Mouse (Mus musculus) cerebellum, adult 2 months (tissue): ENCODE measurements around the gene Rabif. TPM values are rescaled to one million over a fixed set of nuclear protein-coding genes. Genes with fewer than 3 reads are reported as not detected.
A peak's percentile ranks its signal among the peaks of the same experiment; 100 is the strongest.

Experiments used
- DNase-seq, 2 experiments: peaks; one replicate each; pipeline ENCODE4 v3.0.0; 2021
- H3K27ac ChIP-seq: fragments of 200-500 bp; 2 replicates; pipeline ENCODE4 v1.5.1; 2012; ENCODE audit warnings: low read length, control low read depth, inconsistent platforms; ENCODE audit not compliant: insufficient read depth
- H3K27me3 ChIP-seq: fragments of 200-500 bp; 2 replicates; pipeline ENCODE4 v1.6.1; 2012; ENCODE audit warnings: inconsistent platforms, mild to moderate bottlenecking, low read length, moderate library complexity; ENCODE audit not compliant: control insufficient read depth, insufficient read depth
- H3K4me1 ChIP-seq: fragments of 200-500 bp; 2 replicates; pipeline ENCODE4 v1.6.1; 2011; ENCODE audit warnings: low read length; ENCODE audit not compliant: control insufficient read depth, insufficient read depth
- H3K4me3 ChIP-seq: fragments of 200-500 bp; replicated peaks from 2 replicates; pipeline ENCODE3; 2011; ENCODE audit warnings: mild to moderate bottlenecking, low read depth, low read length, control low read depth; ENCODE audit not compliant: insufficient read depth
- CTCF ChIP-seq: fragments of 200-500 bp; IDR thresholded peaks from 2 replicates; pipeline ENCODE4 v1.5.1; 2011; ENCODE audit warnings: low read depth, mild to moderate bottlenecking, control low read depth, low read length, moderate library complexity, borderline replicate concordance; ENCODE audit not compliant: insufficient read depth
- POLR2A ChIP-seq: fragments of 200-500 bp; IDR thresholded peaks from 2 replicates; pipeline ENCODE4 v1.6.1; 2011; ENCODE audit warnings: low read length, control low read depth, borderline replicate concordance; ENCODE audit not compliant: insufficient read depth
- WGBS: fragments of 180-500 bp; shearing (Covaris S2); methylation state at CpG from one replicate; pipeline ENCODE4 v1.1.7; 2018; 5-methylcytosine and 5-hydroxymethylcytosine counted together
- polyA plus RNA-seq: library from polyadenylated mRNA; depleted of rRNA; stranded (reverse); fragments of >200 nt; gene quantifications from 2 replicates; pipeline ENCODE4 v1.2.3, GENCODE M21; 2012

The Rabif gene
- polyA plus RNA-seq, 1 experiment: 33.9 TPM

DNA sequence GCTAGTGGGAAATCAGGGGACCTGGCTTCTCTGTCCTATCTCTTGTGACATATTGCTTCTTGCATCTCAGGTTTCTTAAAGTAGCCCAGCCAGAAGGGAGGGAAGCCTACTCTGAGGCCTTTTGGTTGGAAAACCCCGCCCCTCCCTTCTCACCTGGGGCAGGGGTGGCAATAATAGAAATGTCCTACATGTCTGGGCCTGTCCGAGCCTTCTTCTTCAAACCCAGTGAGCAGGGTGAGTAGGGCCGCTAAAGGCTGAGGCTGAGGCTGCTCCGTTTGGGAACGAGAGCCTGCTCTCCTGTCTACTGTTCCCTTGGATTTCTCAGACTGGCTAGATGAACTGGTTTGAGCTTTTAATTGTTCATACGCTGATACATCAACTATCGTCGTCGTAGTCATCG lies 46.2 kb downstream of the Rabif start:
- Histone ChIP-seq H3K4me1 (no peaks in the 10 kb centered on the region), H3K4me3 (no peak overlapping the region), H3K27ac (no peak overlapping the region), H3K27me3 (no peaks in the 10 kb centered on the region)
- WGBS: 92% methylated on average over 10 of the region's 10 CpGs
- DNase-seq: no peak
- TF ChIP-seq POLR2A (no peak), CTCF (no peak)

- Histone ChIP-seq H3K27ac (no peak overlapping the region), H3K4me1 (no peaks in the 10 kb centered on the region), H3K27me3 (no peaks in the 10 kb centered on the region), H3K4me3 (no peak overlapping the region)
- no peak for DNase-seq
- 60% methylated on average over 4 of the region's 4 CpGs for WGBS
- no peak for TF ChIP-seq POLR2A
- TF ChIP-seq CTCF: no peak
Measured at GRCm38 (mm10) chr1:134548231-134548630, 53.8 kb downstream of the Rabif start.

DNA sequence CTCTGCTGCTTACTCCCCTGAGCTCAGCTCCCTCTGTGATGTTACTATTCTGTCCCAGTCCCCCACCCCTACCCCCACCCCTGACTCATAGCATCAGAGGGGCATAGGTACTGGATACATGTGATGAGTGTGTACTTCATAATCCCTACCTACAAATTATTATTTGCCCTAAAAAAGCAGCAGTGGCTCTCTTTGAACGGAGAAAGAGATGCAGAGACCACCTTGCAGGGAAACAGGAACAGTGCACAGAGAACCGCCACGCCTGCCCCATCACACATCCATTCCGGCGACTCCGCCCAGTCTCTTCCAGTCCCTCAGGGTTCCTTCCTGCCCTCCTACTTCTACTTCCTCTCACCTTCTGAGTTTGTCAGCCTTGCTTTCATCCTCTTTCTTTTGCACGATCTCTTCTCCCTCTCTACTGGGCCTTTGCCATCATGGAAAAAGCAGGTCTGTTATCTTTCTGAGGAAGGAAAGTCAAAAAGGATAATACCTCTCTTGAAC lies 55.2 kb downstream of the Rabif start, which contains the start of gene Mgat4e:
Mgat4e (minus strand) TSS at position 51 of the 501 bp plus-strand sequence.
- WGBS: 74% methylated on average over 7 of the region's 7 CpGs

DNA sequence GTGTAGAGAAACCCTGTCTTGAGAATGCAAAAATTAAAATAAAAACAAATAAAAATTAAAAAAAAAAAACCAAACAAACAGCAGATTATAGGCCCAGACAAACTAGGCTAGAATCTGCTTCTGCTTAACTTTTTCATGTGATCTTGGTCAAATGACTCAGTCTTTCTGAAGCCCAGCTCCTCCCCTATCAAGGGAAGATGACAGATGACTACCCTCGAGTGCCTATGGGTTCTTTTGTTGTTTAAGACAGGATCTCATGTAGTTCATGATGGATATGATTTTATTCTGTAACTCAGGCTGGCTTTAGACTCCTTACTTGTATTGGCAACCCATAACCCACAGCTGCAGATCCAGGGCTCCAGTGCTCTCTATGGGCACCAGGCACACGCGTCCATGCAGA lies 57.4 kb downstream of the Rabif start:
- TF ChIP-seq CTCF (no peak), POLR2A (no peak)
- no peak for DNase-seq
- 79% methylated on average over 3 of the region's 3 CpGs for WGBS
- no peak overlapping the region for H3K27ac ChIP-seq
- no peaks in the 10 kb centered on the region for H3K4me1 ChIP-seq
- no peak overlapping the region for H3K4me3 ChIP-seq
- no peaks in the 10 kb centered on the region for H3K27me3 ChIP-seq

More for the DNA sequence above, 55.2 kb downstream of the Rabif start, which contains the start of gene Mgat4e:
- no peak for TF ChIP-seq CTCF
- TF ChIP-seq POLR2A: no peak
- H3K27me3 ChIP-seq: no peaks in the 10 kb centered on the region
- no peak within 1 kb of the TSS for H3K27ac ChIP-seq
- no peak for DNase-seq
- no peak within 1 kb of the TSS for H3K4me3 ChIP-seq
- no peaks in the 10 kb centered on the region for H3K4me1 ChIP-seq

DNA sequence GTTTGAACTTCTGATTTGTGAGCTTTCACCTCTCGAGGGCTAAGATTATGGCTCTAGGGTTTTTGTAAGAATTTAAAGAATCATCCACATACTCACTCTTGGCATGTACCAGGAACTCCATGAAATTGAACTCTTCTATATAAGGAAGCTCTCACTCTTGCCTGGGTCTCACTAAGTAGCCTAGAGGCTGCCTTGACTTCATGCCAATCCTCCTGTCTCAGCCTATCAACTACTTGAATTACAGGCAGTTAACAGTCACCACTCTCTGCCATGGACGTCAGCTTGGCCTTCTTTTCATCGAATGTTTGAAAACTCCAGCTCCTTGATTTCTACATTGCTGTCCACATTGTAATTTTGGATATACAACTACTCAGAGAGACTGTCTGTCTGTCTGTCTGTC lies 57.9 kb downstream of the Rabif start:
- no peak overlapping the region for H3K4me3 ChIP-seq
- DNase-seq: no peak
- H3K27me3 ChIP-seq: no peaks in the 10 kb centered on the region
- no peaks in the 10 kb centered on the region for H3K4me1 ChIP-seq
- WGBS: 66% methylated on average over 3 of the region's 3 CpGs
- no peak for TF ChIP-seq CTCF
- H3K27ac ChIP-seq: no peak overlapping the region

DNA sequence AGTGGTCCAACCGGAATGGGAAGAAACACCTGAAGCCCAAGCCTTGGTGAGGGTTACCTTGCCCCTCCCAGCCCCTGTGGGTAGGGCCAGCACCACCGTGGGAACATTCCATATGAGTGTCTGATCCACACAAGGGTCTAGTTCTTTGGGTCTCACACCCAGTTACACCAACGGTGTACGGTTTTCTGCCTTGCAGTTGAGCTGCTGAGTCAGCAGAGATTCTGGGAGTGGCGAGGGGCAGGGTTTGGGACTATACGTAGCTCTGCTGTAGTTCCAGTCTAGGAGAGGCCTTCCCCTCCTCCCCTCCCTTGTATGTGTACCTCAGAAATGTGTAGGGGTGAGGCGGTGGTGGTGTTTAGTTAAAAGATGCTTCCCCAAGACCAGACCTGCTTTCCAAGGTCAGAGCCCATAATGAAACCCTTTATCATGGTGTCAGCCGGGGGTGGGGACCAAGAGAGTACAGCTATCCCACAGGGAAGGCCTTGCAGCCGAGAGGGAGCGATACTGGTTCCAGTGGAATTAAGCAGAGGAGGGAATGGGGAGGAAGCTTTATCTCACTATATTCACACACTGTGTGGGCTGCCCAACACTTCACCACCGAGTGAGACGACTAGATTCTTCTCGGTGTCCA lies 60.9 kb downstream of the Rabif start:
- H3K4me3 ChIP-seq: no peak overlapping the region
- DNase-seq: no peak
- TF ChIP-seq CTCF (no peak), POLR2A (no peak)
- no peak overlapping the region for H3K27ac ChIP-seq
- no peaks in the 10 kb centered on the region for H3K27me3 ChIP-seq
- no peaks in the 10 kb centered on the region for H3K4me1 ChIP-seq
- 64% methylated on average over 13 of the region's 13 CpGs for WGBS

GRCm38 (mm10) chr1:134555871-134556670 lies 61.6 kb downstream of the Rabif start:
- WGBS: 3% methylated on average over 46 of the region's 46 CpGs
- no peaks in the 10 kb centered on the region for H3K4me1 ChIP-seq
- TF ChIP-seq CTCF: no peak
- no peak for TF ChIP-seq POLR2A
- DNase-seq: peak in 1 of 2 experiments; percentile 31
- peak overlapping the region; percentile 91 for H3K4me3 ChIP-seq
- no peaks in the 10 kb centered on the region for H3K27me3 ChIP-seq
- peak overlapping the region; percentile 62 for H3K27ac ChIP-seq
